Mouse (Mus musculus) forebrain, postnatal 0 days (tissue): Measurements from ENCODE around the gene Gm10073. TPM values are rescaled to one million over a fixed set of nuclear protein-coding genes. Genes with fewer than 3 reads are reported as not detected.

ENCODE experiments used
- ATAC-seq: fragments of 200-750 bp; cut with Nextera tagmentation; 2 replicates; pipeline ENCODE4 v1.8.0; 2017; ENCODE audit warnings: mild to moderate bottlenecking, moderate library complexity
- DNase-seq: peaks from one replicate; pipeline ENCODE4 v3.0.0-alpha.2; 2015
- H3K27ac ChIP-seq: fragments of 300-500 bp; sonication (generic); 2 replicates; pipeline ENCODE4 v1.5.1; 2014; ENCODE audit warnings: low read depth, mild to moderate bottlenecking, antibody characterized with exemption, low read length, moderate library complexity, mixed read lengths
- H3K27me3 ChIP-seq: fragments of 300-500 bp; sonication (generic); 2 replicates; pipeline ENCODE4 v1.6.1; 2014; ENCODE audit warnings: mild to moderate bottlenecking, low read length, mixed read lengths; ENCODE audit not compliant: insufficient read depth
- H3K36me3 ChIP-seq: fragments of 300-500 bp; sonication (generic); 2 replicates; pipeline ENCODE4 v1.6.1; 2014; ENCODE audit warnings: mild to moderate bottlenecking, moderate library complexity; ENCODE audit not compliant: insufficient read depth
- H3K4me1 ChIP-seq: fragments of 300-500 bp; sonication (generic); 2 replicates; pipeline ENCODE4 v1.6.1; 2014; ENCODE audit warnings: antibody characterized with exemption; ENCODE audit not compliant: insufficient read depth
- H3K4me2 ChIP-seq: fragments of 300-500 bp; sonication (generic); 2 replicates; pipeline ENCODE4 v1.6.1; 2014; ENCODE audit warnings: low read depth, mild to moderate bottlenecking, moderate library complexity
- H3K4me3 ChIP-seq: fragments of 300-500 bp; sonication (generic); 2 replicates; pipeline ENCODE4 v1.5.1; 2014; ENCODE audit warnings: low read depth, low read length, mixed read lengths
- H3K9ac ChIP-seq: fragments of 300-500 bp; sonication (generic); 2 replicates; pipeline ENCODE4 v1.6.1; 2014; ENCODE audit warnings: mild to moderate bottlenecking
- H3K9me3 ChIP-seq: fragments of 300-500 bp; sonication (generic); 2 replicates; pipeline ENCODE4 v1.6.1; 2016; ENCODE audit warnings: low read length
- CTCF ChIP-seq: sonication (generic); IDR thresholded peaks from 2 replicates; pipeline ENCODE4 v1.5.1; 2016; ENCODE audit warnings: antibody characterized with exemption, control low read depth, low read depth
- WGBS: fragments of 180-500 bp; shearing (Covaris S2); extraction: QIAGEN DNeasy Blood & Tissue Kit; methylation state at CpG from one replicate; pipeline ENCODE4 v1.1.7; 2014; 5-methylcytosine and 5-hydroxymethylcytosine counted together
- polyA plus RNA-seq: library from polyadenylated mRNA; unstranded; fragments of >200 nt; fragmentation: Nextera tagmentation; extraction: Ambion mirVana; gene quantifications from 2 replicates; pipeline ENCODE4 v1.2.1, GENCODE M21; 2015
- total RNA-seq: library from RNA; depleted of rRNA; stranded (reverse); fragments of >200 nt; gene quantifications from 2 replicates; pipeline ENCODE4 v1.2.3, GENCODE M21; 2014

Gene Gm10073
- total and polyA plus RNA-seq, 2 experiments from 2014 or later, result 5.1 to 41.5 TPM

DNA sequence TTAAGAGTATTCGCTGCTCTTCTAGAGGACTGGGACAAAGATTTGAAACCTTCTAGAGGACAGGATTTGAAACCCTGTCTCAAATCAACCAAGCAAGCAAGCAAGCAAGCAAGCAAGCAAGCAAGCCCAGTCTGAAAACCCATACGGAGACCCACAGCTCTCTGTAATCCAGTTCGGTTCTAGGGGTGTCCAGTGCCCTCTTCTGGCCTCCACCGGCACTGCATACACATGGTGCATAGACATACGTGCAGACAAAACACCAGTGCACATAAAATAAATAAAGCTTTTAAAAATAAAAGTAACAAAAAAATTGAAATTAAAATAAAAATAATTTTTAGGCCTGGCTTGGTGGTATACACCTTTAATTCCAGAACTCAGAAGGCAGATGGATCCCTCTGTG, 19.2 kb downstream of the Gm10073 start:
- no peak for ATAC-seq
- Histone ChIP-seq H3K9ac (no peak overlapping the region), H3K4me1 (no peaks in the 10 kb centered on the region), H3K36me3 (no peaks in the 10 kb centered on the region), H3K4me2 (no peak overlapping the region), H3K9me3 (peaks cover 9% of the 10 kb centered on the region; the same call in 1 of the 2 replicates), H3K27me3 (no peaks in the 10 kb centered on the region), H3K4me3 (no peak overlapping the region), H3K27ac (no peak overlapping the region)
- 94% methylated on average over 5 of the region's 5 CpGs for WGBS
- no peak for TF ChIP-seq CTCF
- DNase-seq, result no peak

DNA sequence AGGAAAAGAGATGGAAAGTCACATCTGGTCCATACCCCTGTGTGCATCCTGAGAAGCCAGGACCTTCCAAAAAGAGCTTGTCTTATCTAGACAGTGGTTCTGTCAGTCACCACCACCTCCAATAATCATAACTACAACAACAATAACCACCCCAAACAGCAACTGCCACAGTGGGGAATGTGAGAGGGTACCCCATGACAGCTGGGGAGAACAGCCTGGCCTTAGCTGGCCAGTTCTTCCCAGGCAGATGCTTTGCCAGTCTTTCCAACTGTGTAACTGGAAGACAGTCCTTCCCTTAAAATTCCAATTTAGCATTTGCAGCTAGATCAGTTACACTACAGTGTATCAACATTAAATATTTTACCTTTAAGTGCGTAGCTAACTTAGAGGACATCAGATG, 22.4 kb downstream of the Gm10073 start:
- Histone ChIP-seq H3K9ac (no peak overlapping the region), H3K27ac (no peak overlapping the region), H3K4me3 (no peak overlapping the region), H3K36me3 (no peaks in the 10 kb centered on the region), H3K4me2 (no peak overlapping the region), H3K4me1 (no peaks in the 10 kb centered on the region), H3K9me3 (no peaks in the 10 kb centered on the region), H3K27me3 (no peaks in the 10 kb centered on the region)
- 88% methylated on average over 1 of the region's 1 CpGs for WGBS
- TF ChIP-seq CTCF, result no peak
- no peak for DNase-seq
- no peak for ATAC-seq

DNA sequence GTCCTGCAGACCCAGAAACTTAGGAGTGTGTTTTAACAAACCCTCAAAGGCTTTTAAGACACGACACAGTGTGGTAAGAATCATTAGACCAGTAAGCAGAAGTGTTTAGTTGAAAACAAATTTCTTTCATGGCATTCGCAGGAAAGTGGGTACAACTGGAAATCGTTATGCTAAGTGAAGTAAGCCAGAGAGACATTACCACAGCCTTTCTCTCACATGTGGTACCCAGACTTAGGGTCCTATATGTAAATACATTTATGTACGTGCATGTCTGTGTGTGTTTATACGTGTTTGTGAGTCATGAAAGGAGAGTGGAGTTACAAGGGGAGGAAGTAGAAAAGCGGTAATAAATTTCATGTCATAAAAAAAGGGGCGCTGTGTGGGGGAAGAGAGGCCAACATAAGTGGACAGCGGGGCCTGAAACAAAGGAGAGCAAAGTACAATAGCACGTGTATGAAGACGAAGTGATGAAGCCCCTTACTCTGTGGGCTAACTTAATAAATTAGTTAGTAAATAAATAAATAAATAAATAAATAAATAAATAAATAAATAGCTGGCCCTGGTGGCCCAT, 24.8 kb downstream of the Gm10073 start:
- 83% methylated on average over 10 of the region's 10 CpGs for WGBS

GRCm38 (mm10) chr8:106546746-106547145, 26.5 kb downstream of the Gm10073 start:
- Histone ChIP-seq H3K4me2 (no peak overlapping the region), H3K9ac (no peak overlapping the region), H3K9me3 (no peaks in the 10 kb centered on the region), H3K27me3 (no peaks in the 10 kb centered on the region), H3K4me3 (no peak overlapping the region), H3K4me1 (no peaks in the 10 kb centered on the region), H3K27ac (no peak overlapping the region), H3K36me3 (no peaks in the 10 kb centered on the region)
- 90% methylated on average over 7 of the region's 7 CpGs for WGBS
- DNase-seq (no peak), ATAC-seq (no peak)
- TF ChIP-seq CTCF, result no peak

More for the DNA sequence above, 24.8 kb downstream of the Gm10073 start:
- no peak for DNase-seq
- no peak for TF ChIP-seq CTCF
- H3K27me3 ChIP-seq, result no peaks in the 10 kb centered on the region
- no peak overlapping the region for H3K4me2 ChIP-seq
- ATAC-seq, result no peak
- no peaks in the 10 kb centered on the region for H3K4me1 ChIP-seq
- no peak overlapping the region for H3K4me3 ChIP-seq
- H3K27ac ChIP-seq, result no peak overlapping the region
- H3K36me3 ChIP-seq, result no peaks in the 10 kb centered on the region
- H3K9ac ChIP-seq, result no peak overlapping the region
- H3K9me3 ChIP-seq, result no peaks in the 10 kb centered on the region

DNA sequence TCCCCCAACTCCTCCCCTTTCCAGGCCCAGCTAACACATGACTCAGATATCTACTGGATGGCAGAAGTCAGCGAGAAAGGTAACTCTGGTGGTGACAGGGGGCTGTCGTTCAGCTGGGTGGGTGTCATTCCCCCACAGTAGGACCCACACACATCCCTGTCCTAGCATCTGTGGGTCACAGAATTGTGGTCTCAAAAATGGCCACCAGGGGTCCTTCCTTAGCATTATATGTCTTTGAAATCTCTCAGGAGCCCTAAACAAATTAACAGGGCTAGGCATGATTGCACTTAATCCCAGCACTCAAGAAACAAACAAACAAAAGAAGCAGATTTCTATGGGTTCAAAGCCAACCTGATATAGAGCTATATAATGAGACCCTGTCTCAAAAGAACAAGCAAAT, 28.1 kb downstream of the Gm10073 start:
- 82% methylated on average over 2 of the region's 2 CpGs for WGBS
- Histone ChIP-seq H3K36me3 (no peaks in the 10 kb centered on the region), H3K27ac (no peak overlapping the region), H3K27me3 (no peaks in the 10 kb centered on the region), H3K4me1 (no peaks in the 10 kb centered on the region), H3K9ac (no peak overlapping the region), H3K9me3 (no peaks in the 10 kb centered on the region), H3K4me3 (no peak overlapping the region), H3K4me2 (no peak overlapping the region)
- no peak for ATAC-seq
- no peak for TF ChIP-seq CTCF
- no peak for DNase-seq

DNA sequence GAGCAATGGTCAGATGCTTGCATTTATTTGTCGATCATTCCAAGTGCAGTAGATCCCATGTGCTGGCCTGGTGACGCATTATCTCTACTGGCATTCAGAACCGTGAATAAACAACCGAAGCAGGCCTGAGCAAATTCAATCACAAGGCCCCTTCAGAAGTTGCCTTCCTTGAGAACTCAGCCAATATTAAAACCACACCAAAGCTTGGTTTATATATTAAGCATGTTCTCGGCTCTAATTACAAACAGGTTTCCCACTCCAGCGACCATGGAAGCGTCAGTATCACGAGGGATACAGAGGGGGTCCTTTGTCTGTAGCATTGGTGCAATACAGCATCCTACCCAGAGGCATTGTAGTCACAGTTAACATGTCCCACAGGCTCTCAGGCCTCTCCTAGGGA, 30.2 kb downstream of the Gm10073 start:
- no peaks in the 10 kb centered on the region for H3K27me3 ChIP-seq
- 74% methylated on average over 8 of the region's 8 CpGs for WGBS
- no peak overlapping the region for H3K4me3 ChIP-seq
- no peak overlapping the region for H3K27ac ChIP-seq
- no peak for ATAC-seq
- TF ChIP-seq CTCF, result no peak
- no peak overlapping the region for H3K9ac ChIP-seq
- H3K4me2 ChIP-seq, result no peak overlapping the region
- no peaks in the 10 kb centered on the region for H3K9me3 ChIP-seq
- DNase-seq, result no peak
- H3K36me3 ChIP-seq, result no peaks in the 10 kb centered on the region
- H3K4me1 ChIP-seq, result no peaks in the 10 kb centered on the region

DNA sequence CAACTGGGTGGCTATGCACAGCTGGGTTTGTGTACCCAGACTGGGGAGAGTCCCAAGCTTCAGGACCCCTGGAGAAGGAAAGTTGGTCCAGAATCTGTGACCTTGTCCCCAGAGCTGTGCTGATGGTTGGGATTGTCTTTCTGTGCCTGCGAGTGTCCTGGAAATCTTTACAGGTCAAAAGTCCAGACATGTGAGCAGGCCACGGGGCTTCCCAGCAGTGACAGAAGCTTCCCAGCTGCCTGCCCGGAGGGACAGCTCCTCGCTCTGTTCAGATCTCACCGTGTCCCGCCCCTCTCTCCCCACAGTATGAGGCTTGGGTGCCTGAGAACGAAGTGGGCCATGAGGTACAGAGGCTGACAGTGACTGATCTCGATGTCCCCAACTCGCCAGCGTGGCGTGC, 32.3 kb downstream of the Gm10073 start:
- TF ChIP-seq CTCF, result no peak
- no peak overlapping the region for H3K4me3 ChIP-seq
- H3K4me2 ChIP-seq, result no peak overlapping the region
- ATAC-seq (no peak), DNase-seq (no peak)
- H3K27me3 ChIP-seq, result no peaks in the 10 kb centered on the region
- H3K36me3 ChIP-seq, result no peaks in the 10 kb centered on the region
- no peaks in the 10 kb centered on the region for H3K9me3 ChIP-seq
- no peak overlapping the region for H3K9ac ChIP-seq
- H3K4me1 ChIP-seq, result no peaks in the 10 kb centered on the region
- 84% methylated on average over 11 of the region's 11 CpGs for whole genome bisulfite sequencing
- H3K27ac ChIP-seq, result no peak overlapping the region
